Mouse (Mus musculus): ENCODE measurements around the gene Ralbp1. TPM values are rescaled to one million over a fixed set of nuclear protein-coding genes. Genes with fewer than 3 reads are reported as not detected.

The Ralbp1 gene
- total and polyA plus RNA-seq, 3 experiments = 53.2 to 69.6 TPM; not detected in 1

Other genes starting within 250 kb of the Ralbp1 start
- not detected in 2 replicates for gene Txndc2, start 243.6 kb downstream of the Ralbp1 start, total RNA-seq (2012; rRNA removed)
- not detected for gene Txndc2, start 243.6 kb downstream of the Ralbp1 start, polyA plus RNA-seq (2012; ENCODE audit: insufficient read depth in 1 of 2, insufficient read length in 2 of 2, low read depth in 1 of 2, low replicate concordance in 2 of 2, missing spikeins in 1 of 2)
- 17.9 and 25.7 TPM in 2 replicates for gene Rab31, start 113.0 kb downstream of the Ralbp1 start, total RNA-seq (2012; rRNA removed)
- 10 to 100 TPM in 1 of 2 experiments, not detected in 1; 23.6 TPM for gene Rab31, start 113.0 kb downstream of the Ralbp1 start, polyA plus RNA-seq (2012; ENCODE audit: insufficient read depth in 1 of 2, insufficient read length in 2 of 2, low read depth in 1 of 2, low replicate concordance in 2 of 2, missing spikeins in 1 of 2)
- gene Ppp4r1, start 103.2 kb downstream of the Ralbp1 start, total RNA-seq (2012; rRNA removed) = 21.8 and 27.4 TPM in 2 replicates
- 100 to 1,000 TPM in 1 of 2 experiments, 10 to 100 TPM in 1; 34.3 to 313 TPM for gene Ppp4r1, start 103.2 kb downstream of the Ralbp1 start, polyA plus RNA-seq (2012; ENCODE audit: insufficient read depth in 1 of 2, insufficient read length in 2 of 2, low read depth in 1 of 2, low replicate concordance in 2 of 2, missing spikeins in 1 of 2)
- 11.9 and 17.0 TPM in 2 replicates for gene Twsg1, start 65.4 kb upstream of the Ralbp1 start, total RNA-seq (2012; rRNA removed)
- 10 to 100 TPM in 1 of 2 experiments, not detected in 1; 17.7 TPM for gene Twsg1, start 65.4 kb upstream of the Ralbp1 start, polyA plus RNA-seq (2012; ENCODE audit: insufficient read depth in 1 of 2, insufficient read length in 2 of 2, low read depth in 1 of 2, low replicate concordance in 2 of 2, missing spikeins in 1 of 2)
- gene Ankrd12, start 191.3 kb upstream of the Ralbp1 start, total RNA-seq (2012; rRNA removed) = 9.6 and 10.0 TPM in 2 replicates
- 10 to 100 TPM in 1 of 2 experiments, not detected in 1; 13.3 TPM for gene Ankrd12, start 191.3 kb upstream of the Ralbp1 start, polyA plus RNA-seq (2012; ENCODE audit: insufficient read depth in 1 of 2, insufficient read length in 2 of 2, low read depth in 1 of 2, low replicate concordance in 2 of 2, missing spikeins in 1 of 2)
- gene Ndufv2, start 215.8 kb upstream of the Ralbp1 start, total RNA-seq (2012; rRNA removed) = 150 and 169 TPM in 2 replicates
- gene Ndufv2, start 215.8 kb upstream of the Ralbp1 start, polyA plus RNA-seq (2012; ENCODE audit: insufficient read depth in 1 of 2, insufficient read length in 2 of 2, low read depth in 1 of 2, low replicate concordance in 2 of 2, missing spikeins in 1 of 2) = 100 to 1,000 TPM in 1 of 2 experiments, not detected in 1; 178 TPM
- gene Washc1, start 225.7 kb upstream of the Ralbp1 start, total RNA-seq (2012; rRNA removed) = 37.0 and 37.8 TPM in 2 replicates
- 10 to 100 TPM in 1 of 2 experiments, not detected in 1; 58.6 TPM for gene Washc1, start 225.7 kb upstream of the Ralbp1 start, polyA plus RNA-seq (2012; ENCODE audit: insufficient read depth in 1 of 2, insufficient read length in 2 of 2, low read depth in 1 of 2, low replicate concordance in 2 of 2, missing spikeins in 1 of 2)
- gene Ddx11, start 237.7 kb upstream of the Ralbp1 start, total RNA-seq (2012; rRNA removed) = 26.9 and 27.2 TPM in 2 replicates
- gene Ddx11, start 237.7 kb upstream of the Ralbp1 start, polyA plus RNA-seq (2012; ENCODE audit: insufficient read depth in 1 of 2, insufficient read length in 2 of 2, low read depth in 1 of 2, low replicate concordance in 2 of 2, missing spikeins in 1 of 2) = 10 to 100 TPM in 1 of 2 experiments, not detected in 1; 32.7 TPM